Mouse (Mus musculus) G1E (cell line): Measurements from ENCODE around the gene Fktn.

ENCODE experiments used
- CTCF ChIP-seq: IDR thresholded peaks from 2 replicates; pipeline ENCODE4 v1.5.1; 2012; ENCODE audit warnings: low read depth, low read length, inconsistent platforms, mixed read lengths
- TAL1 ChIP-seq: conservative IDR thresholded peaks from 2 replicates; pipeline ENCODE4 v1.6.1; 2012; ENCODE audit warnings: low read depth, low read length, inconsistent platforms, mixed read lengths

DNA sequence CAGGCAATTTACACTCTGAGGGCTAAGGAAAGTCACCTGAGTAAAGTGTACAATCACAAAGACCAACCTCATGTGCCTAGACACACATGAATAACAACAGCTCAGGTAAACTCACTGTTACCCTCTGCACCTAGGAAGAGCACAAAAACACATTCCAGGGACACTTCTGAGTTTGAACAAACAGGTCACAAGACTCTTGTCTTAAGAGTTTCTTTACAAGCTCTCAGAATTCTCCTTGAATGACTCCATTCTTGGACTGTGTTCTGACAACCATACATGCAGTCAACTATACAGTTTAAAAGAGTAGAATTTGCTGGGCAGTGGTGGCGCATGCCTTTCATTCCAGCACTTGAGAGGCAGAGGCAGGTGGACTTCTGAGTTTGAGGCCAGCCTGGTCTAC is 14.3 kb downstream of the Fktn start:
- no peak for TF ChIP-seq CTCF
- no peak for TF ChIP-seq TAL1
